Mouse (Mus musculus) brain, embryonic 18.5 days (tissue): ENCODE results near the gene Stat5b.

Experiments used
- DNase-seq: peaks from one replicate; pipeline ENCODE4 v3.0.0-alpha.2; 2012; ENCODE audit warnings: low read depth, low spot score

Stat5b gene

GRCm38 (mm10) chr11:100865618-100866017 is 15.1 kb upstream of the Stat5b start:
- DNase-seq: no peak

- no peak for DNase-seq
Measured at GRCm38 (mm10) chr11:100863141-100863540, 12.6 kb upstream of the Stat5b start.

DNA sequence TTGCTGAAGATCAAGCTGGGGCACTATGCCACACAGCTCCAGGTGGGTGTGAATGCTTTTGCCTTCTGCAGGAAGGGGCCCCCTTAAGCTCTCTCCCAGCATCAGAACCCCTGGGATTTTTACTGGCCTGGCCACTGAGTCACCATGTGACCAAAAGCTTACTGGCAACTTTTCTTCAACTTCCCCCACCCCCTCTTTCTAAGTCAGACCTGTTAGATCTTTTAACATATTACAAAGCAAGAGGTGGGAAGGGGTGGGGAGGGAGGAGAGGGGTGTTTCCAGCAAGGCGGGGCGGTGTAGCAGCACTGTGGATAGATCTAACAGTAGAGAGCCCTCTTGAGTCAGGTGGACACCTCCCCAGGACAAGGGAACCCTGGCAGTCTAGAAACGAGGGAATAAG is 11.3 kb upstream of the Stat5b start:
- DNase-seq: no peak

- no peak for DNase-seq
Measured at GRCm38 (mm10) chr11:100861335-100861734, 10.8 kb upstream of the Stat5b start.

DNA sequence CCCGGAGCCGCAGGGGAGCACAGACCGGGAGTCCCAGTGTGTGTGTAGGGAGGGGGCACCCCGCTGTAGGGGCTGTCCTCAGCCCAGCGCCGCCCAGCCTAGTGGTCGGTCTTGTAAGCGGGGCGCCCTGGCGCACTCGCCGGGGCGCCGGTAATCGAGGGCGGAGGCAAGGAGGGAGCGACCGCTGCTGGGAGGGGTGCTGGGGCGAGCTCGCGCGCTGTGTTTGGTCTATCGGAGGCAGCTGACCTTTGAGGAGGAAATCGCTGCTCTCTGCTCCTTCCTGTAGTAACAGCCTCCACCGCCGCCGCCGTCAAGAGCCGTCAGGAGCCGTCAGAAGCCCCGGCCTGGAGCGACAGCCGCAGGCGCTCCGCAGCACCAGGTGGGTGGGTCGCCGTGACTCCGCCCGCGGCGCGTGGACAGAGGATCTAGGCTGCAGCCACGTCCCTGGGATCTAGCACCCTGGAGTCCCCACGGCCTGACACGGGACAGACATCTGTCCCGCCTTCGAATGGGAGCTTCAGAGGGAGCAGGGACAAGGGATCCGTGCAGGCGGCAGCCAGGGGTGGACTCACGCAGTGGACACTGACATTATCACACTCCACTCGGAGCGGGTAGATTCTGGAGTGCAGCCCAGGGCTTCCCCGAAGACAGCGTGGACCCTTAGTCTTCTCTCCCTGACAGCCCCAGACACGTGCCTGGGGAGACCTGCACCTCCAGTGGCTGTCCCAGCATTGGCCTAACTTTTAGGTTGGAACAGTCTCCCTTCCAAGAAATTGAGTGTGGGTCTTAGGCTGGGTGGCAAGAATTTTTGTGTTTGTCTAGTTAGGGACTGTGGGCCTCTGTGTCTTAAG is 9.9 kb upstream of the Stat5b start:
- DNase-seq: no peak

DNA sequence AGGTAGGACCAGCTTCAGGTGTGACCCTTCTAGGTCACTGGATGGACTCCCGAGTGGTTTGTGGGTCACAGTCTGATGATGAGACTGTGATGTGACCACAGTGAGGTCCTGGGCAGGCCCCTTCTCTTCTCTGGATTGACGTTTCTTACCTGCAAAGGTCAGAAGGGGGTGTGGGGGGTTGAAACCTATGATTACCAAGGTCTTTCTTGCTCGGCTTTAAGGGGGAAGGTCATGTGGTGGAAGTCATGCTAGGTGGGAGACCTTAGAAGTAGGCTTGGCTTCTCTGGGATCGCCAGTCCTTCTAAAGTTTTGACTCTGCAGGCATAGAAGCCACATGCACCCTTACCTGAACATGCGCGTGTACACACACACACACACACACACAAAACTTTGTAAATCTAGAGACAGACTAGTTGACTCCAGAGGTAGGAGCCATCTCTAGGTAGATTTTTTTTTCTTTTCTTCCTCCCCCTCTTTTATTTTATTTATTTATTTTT is 9.1 kb upstream of the Stat5b start:
- DNase-seq: no peak

GRCm38 (mm10) chr11:100858935-100859578 is 8.5 kb upstream of the Stat5b start, which contains the start of gene Stat5a:
Stat5a (plus strand) TSS chr11:100859351.
- no peak for DNase-seq

DNA sequence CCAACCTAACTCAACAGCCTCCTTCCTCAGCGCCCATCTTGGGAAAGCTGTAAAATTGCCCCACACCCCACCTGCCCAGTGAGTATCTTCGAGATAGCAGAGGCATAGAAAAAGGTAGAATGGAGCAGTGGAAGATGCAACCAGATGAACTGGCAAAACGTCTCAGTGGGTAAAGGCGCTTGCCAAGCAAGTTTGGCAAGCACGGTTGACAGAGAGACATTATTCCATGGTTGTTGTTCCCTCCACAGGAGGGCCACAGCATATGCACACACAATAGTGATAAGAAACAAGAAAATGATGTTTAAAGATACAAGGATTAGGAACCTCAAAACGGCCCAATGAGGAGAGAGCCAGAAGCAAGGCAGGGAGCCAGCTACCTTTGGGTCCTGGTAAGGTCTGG is 7.4 kb upstream of the Stat5b start:
- DNase-seq: no peak

DNA sequence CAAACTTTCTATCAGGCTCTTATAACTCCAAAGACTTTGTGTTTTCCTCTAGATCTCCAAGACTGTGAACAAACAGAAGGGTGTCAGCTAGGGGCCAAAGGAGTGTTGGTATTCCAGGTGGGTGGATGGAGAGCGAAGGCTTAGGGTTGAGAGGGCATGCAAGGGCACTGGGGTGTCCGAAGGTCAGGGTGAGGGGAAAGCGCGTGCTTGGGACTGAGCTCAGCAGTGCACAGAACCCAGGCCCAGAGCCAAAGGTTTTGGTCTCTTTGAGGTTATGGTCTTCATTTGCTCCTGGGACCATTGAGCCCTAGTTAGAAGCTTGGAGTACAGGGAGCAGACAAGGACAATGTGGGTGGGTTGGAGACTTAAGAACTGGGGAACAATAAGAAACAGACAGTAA is 4.7 kb upstream of the Stat5b start:
- no peak for DNase-seq

GRCm38 (mm10) chr11:100854268-100854667 is 3.7 kb upstream of the Stat5b start:
- no peak for DNase-seq

- DNase-seq: no peak
Measured at GRCm38 (mm10) chr11:100853018-100853417, 2.5 kb upstream of the Stat5b start.

DNA sequence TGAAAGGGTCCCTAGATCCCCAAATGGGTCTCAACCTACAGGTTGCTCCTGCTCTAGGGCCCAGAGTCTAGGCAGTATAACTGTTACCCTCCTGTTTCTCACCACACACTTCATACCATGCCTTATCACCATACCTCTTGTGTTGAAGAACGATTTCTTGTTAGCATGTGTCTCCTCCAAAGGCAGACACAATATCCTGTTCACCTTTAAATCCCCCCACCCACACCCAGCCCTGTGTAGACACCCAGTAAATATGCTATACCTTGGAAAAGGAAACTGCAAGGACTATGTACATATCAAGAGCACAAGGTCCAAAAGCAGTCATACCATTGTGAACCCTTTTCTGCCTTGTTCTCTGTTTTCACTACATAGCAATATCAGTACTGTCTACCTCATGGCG is 1.6 kb upstream of the Stat5b start:
- no peak for DNase-seq

- DNase-seq: no peak
Measured at GRCm38 (mm10) chr11:100850778-100851528, 429 bp upstream of the Stat5b start.

- DNase-seq: no peak
Measured at GRCm38 (mm10) chr11:100849456-100850037, 977 bp downstream of the Stat5b start.

GRCm38 (mm10) chr11:100848789-100849379 is 1.6 kb downstream of the Stat5b start:
- no peak for DNase-seq

DNA sequence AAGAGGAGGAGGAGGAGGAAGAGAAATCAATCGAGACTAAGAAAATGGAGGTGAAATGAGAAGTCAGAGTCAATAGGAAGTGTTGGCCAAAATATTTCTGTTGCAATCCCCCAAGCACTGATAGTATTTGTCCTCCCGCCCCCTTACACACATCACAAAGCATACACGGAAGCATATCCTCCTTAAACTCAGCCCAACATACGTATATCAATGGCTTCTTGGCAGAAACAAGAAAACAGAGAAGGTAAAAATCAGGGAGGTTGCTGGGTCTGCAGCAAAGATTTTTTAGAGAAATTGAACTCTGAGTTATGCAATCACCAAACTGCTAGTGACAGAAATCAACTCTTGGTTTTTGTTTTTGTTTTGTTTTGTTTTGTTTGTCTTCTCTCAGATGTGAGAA is 2.4 kb downstream of the Stat5b start:
- DNase-seq: no peak

DNA sequence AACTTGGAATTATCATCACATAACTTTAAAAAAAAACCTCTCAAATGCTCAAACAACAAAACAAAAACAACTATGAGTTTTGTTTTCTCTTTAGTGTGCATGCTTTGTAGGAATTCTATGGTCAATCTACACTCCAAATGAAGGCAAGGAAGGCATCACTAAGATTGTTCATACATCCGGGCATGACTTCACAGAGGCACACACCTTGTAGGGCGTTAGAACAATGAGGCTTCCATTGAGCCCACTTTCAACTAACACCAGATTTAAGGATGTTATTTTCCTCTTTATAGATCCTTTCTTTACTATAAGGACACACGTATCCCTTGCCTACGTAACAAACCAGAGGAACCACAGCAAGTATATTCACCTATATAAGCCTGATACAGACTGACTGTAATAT is 3.0 kb downstream of the Stat5b start:
- DNase-seq: no peak

DNA sequence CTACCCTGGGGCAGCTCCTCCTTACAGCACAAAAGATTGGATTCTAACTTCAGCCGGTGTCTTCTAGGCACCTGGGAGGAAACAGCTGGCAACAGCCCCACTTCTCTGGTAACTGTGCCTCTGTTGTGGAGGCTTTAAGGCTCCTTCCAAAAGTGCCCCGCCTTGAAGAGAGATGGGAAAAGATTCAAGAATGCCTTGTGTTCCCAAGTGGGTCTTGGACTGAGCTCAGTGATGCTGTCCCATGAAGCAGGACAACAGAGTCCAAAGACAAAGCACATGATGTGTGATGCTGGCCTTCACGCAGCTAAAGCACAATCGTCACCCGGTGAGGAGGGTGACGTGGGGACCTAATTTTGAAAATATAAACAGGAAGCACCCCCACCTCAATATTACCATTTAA is 4.7 kb downstream of the Stat5b start:
- DNase-seq: no peak

DNA sequence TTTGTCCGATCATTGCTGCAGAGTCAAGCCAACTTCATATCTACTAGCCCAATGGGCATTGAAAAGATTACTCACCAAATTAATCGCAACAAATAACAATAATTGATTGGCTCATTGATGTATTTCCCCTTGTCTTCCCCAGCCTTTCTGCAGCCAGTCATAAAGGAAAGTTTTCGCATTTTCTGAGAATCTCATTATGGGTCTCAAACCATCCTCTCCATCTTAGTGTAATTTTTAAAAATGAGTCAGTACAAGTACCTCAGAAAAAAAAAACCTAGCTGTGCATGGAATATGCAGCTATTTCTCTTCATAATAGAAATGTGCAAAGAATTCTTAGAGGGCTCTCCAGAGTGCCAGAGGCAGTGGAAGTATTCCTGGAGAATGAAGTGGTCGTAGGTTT is 6.4 kb downstream of the Stat5b start:
- DNase-seq: no peak

DNA sequence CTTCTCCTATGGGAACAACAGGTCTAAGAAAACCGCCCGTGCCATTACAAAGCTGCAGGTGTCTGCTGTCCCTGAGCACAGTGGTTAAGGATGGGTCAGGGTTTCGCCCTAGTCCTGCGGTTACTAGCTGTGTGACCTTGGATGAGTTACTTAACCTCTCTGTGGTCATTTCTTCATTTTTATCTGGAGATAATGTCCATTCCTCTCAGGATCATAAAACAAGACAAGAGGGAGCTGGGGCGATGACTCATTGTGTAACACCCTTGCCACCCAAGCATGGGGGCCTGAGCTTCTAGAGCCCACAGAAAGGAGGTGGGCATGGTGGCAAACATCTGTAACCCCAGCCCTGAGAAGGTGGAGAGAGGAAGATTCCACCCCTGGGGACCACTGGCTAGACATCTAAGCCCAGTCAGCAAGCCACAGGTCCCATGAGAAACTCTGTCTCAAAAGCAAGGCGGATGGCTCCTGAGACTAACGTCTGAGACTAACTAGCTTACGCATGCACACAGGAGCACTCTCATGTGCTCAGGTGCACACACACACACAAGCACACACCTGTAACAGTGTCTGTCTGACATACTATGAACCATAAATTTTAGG is 7.4 kb downstream of the Stat5b start:
- no peak for DNase-seq

- no peak for DNase-seq
Measured at GRCm38 (mm10) chr11:100842025-100842424, 8.5 kb downstream of the Stat5b start.
